Mouse (Mus musculus): ENCODE measurements around the gene Krtap19-5.

Gene Krtap19-5

GRCm38 (mm10) chr16:88896357-88896756 lies at the start of gene Krtap19-5:
TSS of gene Krtap19-5 (minus strand) at chr16:88896457.
- no peak for DNase-seq

- DNase-seq = peak; percentile 37 to 58
Measured at GRCm38 (mm10) chr16:88941106-88941505, 44.8 kb upstream of the Krtap19-5 start.

GRCm38 (mm10) chr16:88938252-88938651 lies 42.0 kb upstream of the Krtap19-5 start:
- DNase-seq = peak; percentile 33 to 36

GRCm38 (mm10) chr16:88932165-88932564 lies 35.9 kb upstream of the Krtap19-5 start, which contains the start of gene Krtap19-9b:
TSS of gene Krtap19-9b (minus strand) at chr16:88932265.
- no peak for DNase-seq

GRCm38 (mm10) chr16:88886870-88887269 lies 9.4 kb downstream of the Krtap19-5 start:
- no peak for DNase-seq

GRCm38 (mm10) chr16:88884989-88885388 lies 11.3 kb downstream of the Krtap19-5 start, which contains the start of gene Krtap19-4:
TSS of gene Krtap19-4 (minus strand) at chr16:88885089.
- DNase-seq = no peak

GRCm38 (mm10) chr16:88877938-88878337 lies 18.3 kb downstream of the Krtap19-5 start, which contains the start of gene Krtap19-3:
TSS of gene Krtap19-3 (minus strand) at chr16:88878038.
- DNase-seq = no peak

- no peak for DNase-seq
Measured at GRCm38 (mm10) chr16:88874169-88874568, 22.1 kb downstream of the Krtap19-5 start, which contains the start of gene Krtap19-2. TSS of gene Krtap19-2 (minus strand) at chr16:88874269.

GRCm38 (mm10) chr16:88869311-88869710 lies 26.9 kb downstream of the Krtap19-5 start, which contains the start of gene Krtap19-1:
TSS of gene Krtap19-1 (minus strand) at chr16:88869411.
- no peak for DNase-seq

GRCm38 (mm10) chr16:88864887-88865407 lies 31.3 kb downstream of the Krtap19-5 start:
- DNase-seq = no peak

- DNase-seq = peak; percentile 56 to 59
Measured at GRCm38 (mm10) chr16:88851450-88851849, 44.8 kb downstream of the Krtap19-5 start.

GRCm38 (mm10) chr16:88848558-88848957 lies 47.7 kb downstream of the Krtap19-5 start:
- DNase-seq = no peak

- no peak for DNase-seq
Measured at GRCm38 (mm10) chr16:88847363-88847762, 48.9 kb downstream of the Krtap19-5 start.

Measured in cerebellum, postnatal 10 days (tissue).